Mouse (Mus musculus) mesoderm, embryonic 11.5 days (tissue): ENCODE results near the gene Gm10337.

ENCODE experiments used
- DNase-seq: peaks from one replicate; pipeline ENCODE4 v3.0.0-alpha.2; 2012; ENCODE audit warnings: low read depth, low spot score

Gm10337 gene

GRCm38 (mm10) chr15:102516728-102517404 is 13.3 kb downstream of the Gm10337 start, which contains the start of gene Map3k12:
TSS of gene Map3k12 (minus strand) at chr15:102517064.
- peak; percentile 66 for DNase-seq

- DNase-seq: no peak
These were observed 14.1 kb downstream of the Gm10337 start for GRCm38 (mm10) chr15:102517631-102517975.

- peak; percentile 100 for DNase-seq
These were observed 14.7 kb downstream of the Gm10337 start, which contains the start of gene Tarbp2 for GRCm38 (mm10) chr15:102517976-102518858. TSS of gene Tarbp2 (plus strand) at chr15:102518192.

GRCm38 (mm10) chr15:102518859-102519201 is 15.3 kb downstream of the Gm10337 start:
- no peak for DNase-seq

- no peak for DNase-seq
These were observed 16.0 kb downstream of the Gm10337 start for GRCm38 (mm10) chr15:102519211-102520141.

GRCm38 (mm10) chr15:102520416-102520815 is 16.9 kb downstream of the Gm10337 start:
- no peak for DNase-seq

- no peak for DNase-seq
These were observed 18.0 kb downstream of the Gm10337 start for GRCm38 (mm10) chr15:102521480-102521879.

- peak; percentile 85 for DNase-seq
These were observed 21.5 kb downstream of the Gm10337 start, which contains the start of gene Npff for GRCm38 (mm10) chr15:102524892-102525485. TSS of gene Npff (minus strand) at chr15:102524942.

GRCm38 (mm10) chr15:102526111-102527002 is 22.8 kb downstream of the Gm10337 start:
- no peak for DNase-seq

GRCm38 (mm10) chr15:102527936-102528335 is 24.4 kb downstream of the Gm10337 start:
- no peak for DNase-seq

- no peak for DNase-seq
These were observed 24.9 kb downstream of the Gm10337 start for GRCm38 (mm10) chr15:102528396-102528795.

- DNase-seq: no peak
These were observed 27.0 kb downstream of the Gm10337 start for GRCm38 (mm10) chr15:102530566-102530965.

GRCm38 (mm10) chr15:102531586-102531985 is 28.1 kb downstream of the Gm10337 start:
- no peak for DNase-seq

- DNase-seq: no peak
These were observed 28.8 kb downstream of the Gm10337 start for GRCm38 (mm10) chr15:102532106-102532900.

GRCm38 (mm10) chr15:102533926-102534325 is 30.4 kb downstream of the Gm10337 start:
- DNase-seq: no peak

- no peak for DNase-seq
These were observed 41.3 kb downstream of the Gm10337 start for GRCm38 (mm10) chr15:102544801-102545200.

GRCm38 (mm10) chr15:102546246-102546645 is 42.7 kb downstream of the Gm10337 start:
- DNase-seq: no peak

- no peak for DNase-seq
These were observed 43.3 kb downstream of the Gm10337 start for GRCm38 (mm10) chr15:102546677-102547427.

- DNase-seq: no peak
These were observed 44.0 kb downstream of the Gm10337 start for GRCm38 (mm10) chr15:102547478-102547877.
